Mouse (Mus musculus) G1E (cell line): ENCODE measurements at regions not wholly inside any gene's neighbourhood (a gene's known extent, or its start where the extent isn't known, plus 50 kb on each side); places are given as distances from the start of the nearest gene placed in this dataset.
"Not testable (repeated sequence)": the region's sequence is repeated elsewhere in the genome, so short reads cannot be mapped to it uniquely, and the experiment has no call there.

Source experiments
- CTCF ChIP-seq: IDR thresholded peaks from 2 replicates; pipeline ENCODE4 v1.5.1; 2012; ENCODE audit warnings: low read depth, low read length, inconsistent platforms, mixed read lengths
- GATA1 ChIP-seq: IDR thresholded peaks from 2 replicates; pipeline ENCODE4 v1.6.1; 2012; ENCODE audit warnings: borderline replicate concordance, low read length, inconsistent platforms, mixed read lengths
- GATA2 ChIP-seq: IDR thresholded peaks from 2 replicates; pipeline ENCODE4 v1.6.1; 2012; ENCODE audit warnings: low read depth, low read length, inconsistent platforms, borderline replicate concordance
- POLR2AphosphoS5 ChIP-seq: IDR thresholded peaks from 2 replicates; pipeline ENCODE4 v1.6.1; 2012; ENCODE audit warnings: low read depth, low read length, inconsistent platforms; ENCODE audit not compliant: insufficient replicate concordance

GRCm38 (mm10) chr12:21525567-21525966 is 108.1 kb upstream of the Ywhaq start:
- TF ChIP-seq POLR2AphosphoS5, GATA2, GATA1: not testable (repeated sequence)
- TF ChIP-seq CTCF, result peak; percentile 42; the same call in 1 of the 2 replicates
